Mouse (Mus musculus) cerebellum, adult 18-20 months (tissue): ENCODE measurements around the gene Pdia6.

Experiments used
- DNase-seq, 2 experiments: peaks; one replicate each; pipeline ENCODE4 v3.0.0; 2021

The Pdia6 gene

DNA sequence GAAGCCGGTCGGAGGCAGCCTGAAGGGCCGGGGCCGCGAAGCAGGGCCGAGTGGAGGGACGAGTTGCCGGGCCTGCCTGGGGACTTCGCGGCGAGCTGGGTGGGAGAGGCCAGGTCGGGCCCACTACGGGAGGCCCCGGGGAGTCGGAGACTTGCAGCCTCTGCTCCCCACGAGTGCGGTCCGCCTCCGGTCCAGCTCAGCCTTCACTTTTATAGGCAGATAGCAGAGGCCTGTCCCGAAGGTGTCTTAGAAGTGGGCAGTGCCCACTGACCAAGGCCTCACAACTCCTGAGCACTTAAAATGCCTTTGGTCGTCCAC lies 287 bp downstream of the Pdia6 start:
- no peak for DNase-seq

GRCm38 (mm10) chr12:17267316-17267715 lies 971 bp downstream of the Pdia6 start:
- peak; percentile 26 to 37 for DNase-seq

GRCm38 (mm10) chr12:17271272-17271671 lies 4.9 kb downstream of the Pdia6 start:
- peak; percentile 25 to 38 for DNase-seq

DNA sequence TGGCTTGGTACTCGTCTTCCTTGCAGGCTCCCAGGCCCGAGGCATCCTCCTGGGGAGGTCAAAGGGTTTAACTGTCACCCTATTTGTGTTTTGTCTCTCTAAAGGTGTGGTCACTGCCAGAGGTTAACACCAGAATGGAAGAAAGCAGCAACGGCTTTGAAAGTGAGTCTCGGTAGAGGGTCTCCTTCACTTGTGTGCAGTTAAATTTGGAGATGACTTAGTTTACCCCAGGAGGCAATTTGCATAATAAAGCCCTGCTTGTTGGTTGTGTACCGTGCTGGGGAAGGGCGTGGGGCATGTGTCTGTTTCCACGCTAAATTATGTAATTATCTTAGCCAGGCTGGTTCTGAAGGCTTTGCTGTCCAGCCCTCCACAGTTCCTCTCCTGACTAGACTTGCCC lies 7.5 kb downstream of the Pdia6 start:
- DNase-seq: no peak

DNA sequence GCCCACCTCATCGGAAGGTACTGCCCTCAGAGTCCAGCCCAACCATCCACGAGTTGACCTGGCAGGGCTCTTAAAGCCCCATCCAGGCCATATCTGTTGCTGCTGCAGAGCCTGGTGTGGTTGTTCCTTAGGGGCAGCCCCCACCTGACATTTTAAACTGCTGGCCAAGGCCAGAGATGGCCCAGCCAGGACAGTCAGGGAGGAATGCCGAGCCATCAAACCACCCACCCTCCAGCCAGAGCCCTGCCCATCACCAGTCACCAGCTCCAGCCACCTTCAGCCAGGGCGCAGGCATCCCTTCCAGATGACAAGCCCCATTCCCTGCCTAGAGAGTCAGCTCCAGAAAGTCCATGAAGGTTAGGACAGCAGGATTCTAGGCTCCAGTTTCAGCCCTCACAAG lies 22.2 kb downstream of the Pdia6 start:
- DNase-seq: no peak

DNA sequence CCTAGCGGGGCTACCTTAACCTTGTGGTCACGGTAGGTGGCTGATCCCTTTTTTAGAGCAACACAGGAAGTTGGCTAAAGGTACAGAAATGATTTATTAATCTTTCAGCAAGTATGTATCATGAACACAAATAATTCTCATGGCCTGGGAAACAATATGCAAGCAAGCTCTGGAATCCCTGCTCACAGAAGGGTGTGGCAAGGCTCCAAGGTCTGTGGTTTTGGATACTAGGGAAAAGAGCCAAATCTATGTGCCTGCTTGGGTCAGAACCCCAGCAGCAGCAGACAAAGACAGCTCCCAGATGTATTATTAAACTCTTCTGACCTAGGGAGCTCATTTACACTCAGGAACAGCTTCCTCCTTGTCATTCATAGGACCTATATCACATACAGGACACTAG lies 22.7 kb downstream of the Pdia6 start:
- DNase-seq: no peak

GRCm38 (mm10) chr12:17289913-17290312 lies 23.6 kb downstream of the Pdia6 start:
- no peak for DNase-seq

GRCm38 (mm10) chr12:17290569-17290968 lies 24.2 kb downstream of the Pdia6 start:
- DNase-seq: no peak

DNA sequence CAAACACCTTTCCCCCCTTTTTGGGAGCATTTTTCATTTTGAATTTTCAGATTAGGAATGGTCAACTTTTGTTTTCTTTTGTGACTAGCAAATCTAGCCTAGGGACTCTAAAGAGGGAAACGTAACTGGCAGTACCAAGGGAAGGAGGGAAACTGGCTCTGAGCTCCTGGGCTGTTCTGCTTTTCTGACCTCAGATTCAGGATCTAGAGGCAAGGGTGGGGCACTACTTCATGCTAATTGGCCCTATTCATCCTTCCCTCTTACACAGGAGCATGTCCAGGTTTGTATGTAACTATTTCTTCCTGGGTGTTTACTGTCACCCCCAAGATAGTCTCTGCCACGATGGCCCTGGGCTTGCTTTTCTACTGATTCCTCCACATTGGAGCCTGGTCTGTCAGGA lies 30.6 kb downstream of the Pdia6 start:
- DNase-seq: no peak

DNA sequence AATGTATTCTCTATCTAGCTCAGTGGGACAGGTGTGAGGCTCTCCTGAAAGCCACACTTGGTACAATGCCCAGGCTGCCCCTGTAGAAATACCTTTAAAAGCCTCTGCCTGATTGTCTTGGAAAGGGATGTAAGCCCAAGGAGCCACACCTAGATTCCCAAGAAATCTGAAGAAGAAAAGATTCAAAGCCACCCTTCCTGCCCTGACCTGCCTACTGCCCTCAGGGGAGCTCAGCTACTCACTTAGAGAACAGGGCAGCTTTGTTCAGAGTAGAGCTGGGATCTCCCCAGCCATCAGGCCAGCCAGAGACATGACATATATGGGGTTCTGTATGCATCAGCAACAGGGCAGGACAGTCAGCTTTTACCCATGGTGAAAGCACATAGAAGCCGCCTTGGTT lies 33.6 kb downstream of the Pdia6 start:
- DNase-seq: no peak

DNA sequence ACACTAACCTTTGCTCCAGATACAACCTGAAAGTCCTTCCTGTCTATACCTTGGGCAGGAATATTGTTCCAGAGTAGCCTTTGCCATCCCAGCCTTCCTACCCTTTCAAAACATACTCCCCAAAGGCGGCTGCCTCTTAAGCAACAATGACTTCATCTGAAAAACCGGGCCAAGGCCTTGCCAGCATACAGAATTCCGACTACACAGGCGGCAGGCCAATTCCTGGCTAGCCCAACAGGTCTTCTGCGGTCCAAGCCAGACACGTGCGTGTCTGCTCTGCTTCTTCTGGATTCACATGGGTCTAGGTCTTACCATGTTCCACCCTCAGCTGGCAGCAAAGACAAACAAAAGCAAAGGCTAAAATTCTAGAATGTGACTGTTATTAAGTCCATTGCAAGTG lies 39.1 kb downstream of the Pdia6 start:
- no peak for DNase-seq

GRCm38 (mm10) chr12:17308246-17308645 lies 41.9 kb downstream of the Pdia6 start:
- DNase-seq: no peak

GRCm38 (mm10) chr12:17310852-17311839 lies 44.8 kb downstream of the Pdia6 start:
- DNase-seq: no peak

- no peak for DNase-seq
Observed at GRCm38 (mm10) chr12:17316096-17316495, 49.8 kb downstream of the Pdia6 start.

DNA sequence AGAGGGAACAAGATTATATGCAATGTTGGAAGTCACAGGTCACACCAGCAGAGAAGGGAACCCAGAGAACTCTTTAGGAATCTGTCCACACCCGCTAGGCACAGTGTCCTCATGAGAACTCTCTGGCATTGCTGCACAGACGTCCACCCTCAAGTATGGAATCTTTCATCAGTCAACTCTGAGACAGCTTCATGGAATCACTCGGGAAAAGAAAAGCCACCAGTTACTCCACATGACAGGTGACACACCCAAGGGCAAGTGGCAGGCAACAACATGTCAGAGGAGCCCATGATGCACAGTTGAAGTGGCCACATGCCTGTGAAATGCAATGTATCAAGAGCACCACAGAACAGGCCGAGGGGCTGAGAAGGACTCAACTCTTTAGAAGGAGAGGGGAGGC lies 51.6 kb downstream of the Pdia6 start:
- no peak for DNase-seq

- no peak for DNase-seq
Observed at GRCm38 (mm10) chr12:17318453-17318852, 52.1 kb downstream of the Pdia6 start.

- no peak for DNase-seq
Observed at GRCm38 (mm10) chr12:17324549-17325470, 58.5 kb downstream of the Pdia6 start.

DNA sequence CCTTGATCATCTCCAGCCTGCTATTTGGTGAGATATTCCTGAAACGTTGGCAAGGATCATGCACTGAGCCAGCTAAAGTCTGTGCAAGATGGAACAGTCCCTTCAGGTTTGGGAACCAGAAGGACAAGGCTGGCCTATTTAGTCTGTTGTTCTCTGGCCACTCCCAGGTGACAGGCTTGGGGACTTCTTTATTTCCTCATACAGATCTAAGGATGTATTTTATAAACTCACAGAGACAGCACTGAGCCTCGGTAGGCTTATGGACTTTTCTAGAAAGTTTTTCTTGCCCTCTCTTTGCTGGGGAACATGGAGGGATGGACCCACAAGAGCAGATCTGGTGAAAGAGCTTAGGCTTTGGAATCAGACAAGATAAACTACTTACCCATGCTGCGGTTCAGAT lies 62.9 kb downstream of the Pdia6 start, which contains the start of gene Atp6v1c2:
Gene Atp6v1c2, minus strand, starts transcription at position 101 of the 400 bp plus-strand sequence.
- DNase-seq: no peak

DNA sequence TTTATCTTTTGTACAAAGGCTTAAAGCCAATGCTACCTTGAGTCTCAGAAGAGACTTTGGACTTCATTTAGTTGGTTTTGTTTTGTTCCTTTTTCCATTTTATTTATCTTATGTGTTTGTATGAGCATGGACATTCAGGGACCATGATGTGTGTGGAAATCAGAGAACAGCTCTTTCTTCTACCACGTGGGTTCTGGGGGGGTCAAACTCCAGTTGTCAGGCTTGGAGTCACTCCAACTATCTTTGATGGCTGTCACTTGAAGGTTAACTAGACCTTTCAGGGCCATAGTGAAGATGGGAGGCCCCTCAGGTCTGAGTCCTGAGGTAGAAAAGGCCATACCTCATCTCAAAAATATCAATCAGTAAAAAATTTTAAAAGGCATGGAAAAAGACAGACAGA lies 67.1 kb downstream of the Pdia6 start:
- no peak for DNase-seq
